Mouse (Mus musculus) stomach, postnatal 0 days (tissue): ENCODE data around the gene Bud23.

ENCODE experiments used
- CTCF ChIP-seq: IDR thresholded peaks from 2 replicates; pipeline ENCODE4 v1.5.1; 2016; ENCODE audit warnings: antibody characterized with exemption, low read depth, mild to moderate bottlenecking, moderate library complexity
- EP300 ChIP-seq: optimal IDR thresholded peaks from 2 replicates; pipeline ENCODE3; 2016; ENCODE audit warnings: antibody characterized with exemption

DNA sequence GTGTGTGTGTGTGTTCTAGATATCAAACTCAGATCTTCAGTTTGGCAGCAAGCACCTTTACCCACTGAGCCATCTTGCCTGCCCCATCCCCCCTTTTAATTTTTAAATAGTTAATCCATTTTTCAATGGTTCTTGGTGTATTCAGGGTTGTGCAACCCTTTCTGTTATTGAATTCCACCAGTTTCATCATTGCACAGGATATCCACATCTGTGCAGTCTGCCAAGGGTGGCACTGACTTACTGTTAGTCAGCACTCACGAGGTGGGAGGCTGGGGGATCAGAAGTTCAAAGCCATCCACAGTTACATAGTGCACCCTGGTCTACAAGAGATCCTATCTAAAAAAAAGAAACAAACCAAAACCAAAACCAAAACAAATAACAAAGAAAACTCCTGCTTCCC lies 36.2 kb upstream of the Bud23 start:
- TF ChIP-seq CTCF = no peak
- TF ChIP-seq EP300 = no peak
